Mouse (Mus musculus) brown adipose tissue, adult 24 weeks (tissue): ENCODE measurements at regions not wholly inside any gene's neighbourhood (a gene's known extent, or its start where the extent isn't known, plus 50 kb on each side); places are given as distances from the start of the nearest gene placed in this dataset.

Experiments used
- H3K27ac ChIP-seq: fragments of 200-500 bp; replicated peaks from 2 replicates; pipeline ENCODE4 v1.5.1; 2012; ENCODE audit warnings: low read depth, mild to moderate bottlenecking, low read length
- H3K4me1 ChIP-seq: fragments of 200-500 bp; 2 replicates; pipeline ENCODE4 v1.6.1; 2012; ENCODE audit warnings: low read length, mixed read lengths; ENCODE audit not compliant: control insufficient read depth, insufficient read depth, insufficient read length
- H3K4me3 ChIP-seq: fragments of 200-500 bp; 2 replicates; pipeline ENCODE4 v1.5.1; 2012; ENCODE audit warnings: low read depth, mild to moderate bottlenecking, low read length, moderate library complexity; ENCODE audit not compliant: insufficient read depth

- H3K4me1 ChIP-seq = no peaks in the 10 kb centered on the region
- H3K27ac ChIP-seq = no peak overlapping the region
Observed at GRCm38 (mm10) chr16:70046009-70046408, 182.5 kb upstream of the Speer2 start.

DNA sequence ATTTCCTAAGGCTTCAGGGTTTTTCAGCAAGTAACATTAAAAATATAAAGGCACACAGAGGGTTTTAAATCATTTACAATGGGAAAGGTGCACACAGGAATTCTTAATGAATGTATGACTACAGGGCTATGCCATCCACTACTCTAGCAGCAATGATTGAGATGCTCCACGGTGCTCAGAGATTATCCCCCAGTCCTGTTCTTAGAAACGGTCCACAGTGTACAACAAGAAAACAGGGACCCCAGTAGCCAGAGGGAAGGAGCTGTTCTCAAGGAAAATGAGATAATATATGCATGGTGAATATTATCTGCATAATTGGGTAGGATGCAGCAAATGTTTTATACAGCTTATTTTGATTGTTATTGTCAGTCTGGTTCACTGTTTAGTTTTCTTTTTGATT, 186.3 kb upstream of the Speer2 start:
- Histone ChIP-seq H3K4me1 (no peaks in the 10 kb centered on the region), H3K4me3 (no peak overlapping the region), H3K27ac (no peak overlapping the region)

More at GRCm38 (mm10) chr16:70046009-70046408, 182.5 kb upstream of the Speer2 start:
- H3K4me3 ChIP-seq = no peak overlapping the region

GRCm38 (mm10) chr16:70071471-70071870, 207.9 kb upstream of the Speer2 start:
- Histone ChIP-seq H3K27ac (no peak overlapping the region), H3K4me1 (no peaks in the 10 kb centered on the region), H3K4me3 (no peak overlapping the region)

DNA sequence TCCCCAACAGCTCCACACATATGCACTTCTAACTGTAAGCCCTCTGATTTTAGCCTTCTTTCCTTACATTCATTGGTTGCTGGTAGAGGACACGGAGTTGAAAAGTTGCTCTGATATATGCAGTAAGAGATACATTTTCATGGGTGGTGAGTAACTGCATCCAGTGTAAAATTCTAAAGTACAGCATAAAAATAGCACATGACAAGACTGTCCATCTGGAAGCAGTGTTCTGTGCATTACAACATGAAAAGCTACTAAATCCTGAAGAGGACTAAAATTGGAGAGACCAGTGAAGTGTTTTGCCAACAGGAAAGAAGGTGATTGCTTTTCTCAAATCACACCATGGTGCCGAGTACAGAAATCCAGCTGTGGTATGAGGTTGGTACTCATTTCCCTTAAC, 210.2 kb upstream of the Speer2 start:
- Histone ChIP-seq H3K27ac (no peak overlapping the region), H3K4me3 (no peak overlapping the region), H3K4me1 (no peaks in the 10 kb centered on the region)

- no peaks in the 10 kb centered on the region for H3K4me1 ChIP-seq
- H3K4me3 ChIP-seq = peak overlapping the region; percentile 30; the same call in 1 of the 2 replicates
- H3K27ac ChIP-seq = no peak overlapping the region
Observed at GRCm38 (mm10) chr16:70079497-70079896, 216.0 kb upstream of the Speer2 start.

- Histone ChIP-seq H3K4me1 (no peaks in the 10 kb centered on the region), H3K4me3 (no peak overlapping the region), H3K27ac (no peak overlapping the region)
Observed at GRCm38 (mm10) chr16:70091291-70091690, 222.5 kb upstream of the Gbe1 start.

- no peak overlapping the region for H3K27ac ChIP-seq
- H3K4me3 ChIP-seq = no peak overlapping the region
- no peaks in the 10 kb centered on the region for H3K4me1 ChIP-seq
Observed at GRCm38 (mm10) chr16:70091963-70092362, 221.8 kb upstream of the Gbe1 start.

DNA sequence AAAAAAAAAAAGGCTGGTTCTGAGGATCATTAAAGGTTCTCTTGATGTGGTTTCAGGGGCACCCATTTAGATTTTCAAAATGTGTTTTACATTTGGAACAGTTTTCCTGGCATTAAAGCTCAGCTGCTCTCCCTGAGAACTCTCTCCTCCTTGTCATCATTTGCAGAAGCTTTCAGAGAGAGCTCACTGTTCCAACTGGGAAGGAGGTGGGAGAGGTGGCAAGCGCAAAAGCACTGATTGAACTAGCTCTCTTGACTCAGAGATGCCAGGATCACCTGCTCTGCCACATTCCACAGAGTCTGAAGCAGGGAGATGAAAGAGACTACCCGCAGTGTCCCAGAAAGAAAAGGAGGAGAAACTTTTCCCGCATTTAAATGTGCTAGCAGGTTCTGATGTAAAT, 220.5 kb upstream of the Gbe1 start:
- H3K27ac ChIP-seq = no peak overlapping the region
- H3K4me1 ChIP-seq = no peaks in the 10 kb centered on the region
- H3K4me3 ChIP-seq = no peak overlapping the region

GRCm38 (mm10) chr16:70095221-70095620, 218.5 kb upstream of the Gbe1 start:
- Histone ChIP-seq H3K4me3 (no peak overlapping the region), H3K4me1 (no peaks in the 10 kb centered on the region), H3K27ac (no peak overlapping the region)

GRCm38 (mm10) chr16:70103791-70104378, 209.9 kb upstream of the Gbe1 start:
- H3K27ac ChIP-seq = no peak overlapping the region
- H3K4me3 ChIP-seq = no peak overlapping the region
- no peaks in the 10 kb centered on the region for H3K4me1 ChIP-seq

- H3K4me3 ChIP-seq = no peak overlapping the region
- H3K4me1 ChIP-seq = no peaks in the 10 kb centered on the region
- no peak overlapping the region for H3K27ac ChIP-seq
Observed at GRCm38 (mm10) chr16:70141466-70141865, 172.3 kb upstream of the Gbe1 start.

GRCm38 (mm10) chr16:70147673-70148359, 165.9 kb upstream of the Gbe1 start:
- H3K27ac ChIP-seq = no peak overlapping the region
- no peaks in the 10 kb centered on the region for H3K4me1 ChIP-seq
- no peak overlapping the region for H3K4me3 ChIP-seq

- H3K4me1 ChIP-seq = no peaks in the 10 kb centered on the region
- H3K4me3 ChIP-seq = no peak overlapping the region
- H3K27ac ChIP-seq = no peak overlapping the region
Observed at GRCm38 (mm10) chr16:70154587-70154986, 159.2 kb upstream of the Gbe1 start.

- H3K4me1 ChIP-seq = no peaks in the 10 kb centered on the region
- H3K4me3 ChIP-seq = no peak overlapping the region
- no peak overlapping the region for H3K27ac ChIP-seq
Observed at GRCm38 (mm10) chr16:70160539-70160938, 153.2 kb upstream of the Gbe1 start.

DNA sequence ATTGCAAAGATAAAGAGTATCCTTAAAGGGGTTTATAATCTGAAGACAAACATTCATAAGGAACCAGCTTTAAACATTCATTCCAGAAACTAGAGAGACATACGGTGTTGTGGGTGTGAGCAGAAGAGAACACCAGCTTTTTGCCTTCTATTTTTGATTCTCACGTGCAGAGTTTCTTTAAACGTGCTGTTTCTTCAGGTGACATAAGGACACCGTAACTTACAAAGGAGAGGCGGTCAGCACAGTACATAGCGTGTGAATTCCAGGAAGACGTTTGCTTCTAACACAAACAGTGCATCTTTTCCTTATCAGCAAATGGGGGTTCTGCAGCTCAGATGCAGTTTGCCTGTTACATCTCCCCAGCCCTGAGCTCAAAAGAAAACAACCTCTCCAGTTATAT, 138.6 kb upstream of the Gbe1 start:
- no peaks in the 10 kb centered on the region for H3K4me1 ChIP-seq
- no peak overlapping the region for H3K27ac ChIP-seq
- H3K4me3 ChIP-seq = no peak overlapping the region

DNA sequence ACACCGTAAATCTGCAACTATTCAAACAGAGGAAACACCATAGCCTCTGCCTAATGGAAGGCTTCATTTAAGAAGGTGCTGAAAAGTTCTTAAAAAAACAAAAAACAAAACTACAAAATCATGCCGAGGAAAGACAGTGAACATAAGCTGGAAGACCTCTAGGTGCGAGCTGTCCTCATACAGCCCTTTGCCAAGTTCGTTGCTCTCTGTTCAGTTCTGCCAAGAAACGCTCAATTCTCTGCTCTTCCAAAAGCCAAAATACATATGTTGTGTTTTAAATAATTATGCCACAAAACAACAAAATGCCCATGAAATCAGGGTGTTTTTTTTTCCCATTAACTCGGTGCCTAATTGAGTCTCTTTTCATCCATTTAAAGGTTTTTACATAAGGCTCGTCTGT, 134.8 kb upstream of the Gbe1 start:
- Histone ChIP-seq H3K4me1 (no peaks in the 10 kb centered on the region), H3K4me3 (no peak overlapping the region), H3K27ac (no peak overlapping the region)
